Mouse (Mus musculus) midbrain, postnatal 0 days (tissue): Measurements from ENCODE around the gene Gm973. TPM values are rescaled to one million over a fixed set of nuclear protein-coding genes. Genes with fewer than 3 reads are reported as not detected.

ENCODE experiments used
- ATAC-seq: fragments of 200-750 bp; cut with Nextera tagmentation; 2 replicates; pipeline ENCODE4 v1.8.0; 2017; ENCODE audit warnings: moderate number of reproducible peaks, mild to moderate bottlenecking, moderate TSS enrichment, moderate library complexity; ENCODE audit not compliant: low FRiP score
- DNase-seq: peaks from one replicate; pipeline ENCODE4 v3.0.0-alpha.2; 2015; ENCODE audit warnings: low spot score
- H3K27ac ChIP-seq: fragments of 300-500 bp; sonication (generic); 2 replicates; pipeline ENCODE4 v1.5.1; 2014; ENCODE audit warnings: low read depth, mild to moderate bottlenecking, low read length, mixed read lengths
- H3K27me3 ChIP-seq: fragments of 300-500 bp; sonication (generic); 2 replicates; pipeline ENCODE4 v1.6.1; 2014; ENCODE audit warnings: low read length, control low read depth, mixed read lengths; ENCODE audit not compliant: insufficient read depth
- H3K36me3 ChIP-seq: fragments of 300-500 bp; sonication (generic); 2 replicates; pipeline ENCODE4 v1.6.1; 2014; ENCODE audit warnings: low read length, control low read depth, mixed read lengths; ENCODE audit not compliant: insufficient read depth
- H3K4me1 ChIP-seq: fragments of 300-500 bp; sonication (generic); 2 replicates; pipeline ENCODE4 v1.6.1; 2014; ENCODE audit warnings: mild to moderate bottlenecking, control low read depth, antibody characterized with exemption, low read length, mixed read lengths; ENCODE audit not compliant: insufficient read depth
- H3K4me2 ChIP-seq: fragments of 300-500 bp; sonication (generic); 2 replicates; pipeline ENCODE4 v1.6.1; 2014; ENCODE audit warnings: low read depth, mild to moderate bottlenecking, low read length, mixed read lengths; ENCODE audit not compliant: poor library complexity, severe bottlenecking
- H3K4me3 ChIP-seq: fragments of 300-500 bp; sonication (generic); 2 replicates; pipeline ENCODE4 v1.5.1; 2014; ENCODE audit warnings: low read depth, mild to moderate bottlenecking, low read length, moderate library complexity
- H3K9ac ChIP-seq: fragments of 300-500 bp; sonication (generic); replicated peaks from 2 replicates; pipeline ENCODE4 v1.6.1; 2014; ENCODE audit warnings: mild to moderate bottlenecking, low read length, moderate library complexity, mixed read lengths; ENCODE audit not compliant: poor library complexity, severe bottlenecking
- H3K9me3 ChIP-seq: fragments of 300-500 bp; sonication (generic); 2 replicates; pipeline ENCODE4 v1.6.1; 2016; ENCODE audit warnings: low read length, control low read depth
- CTCF ChIP-seq: IDR thresholded peaks from 2 replicates; pipeline ENCODE4 v1.5.1; 2016; ENCODE audit warnings: antibody characterized with exemption, mild to moderate bottlenecking
- WGBS: fragments of 180-500 bp; shearing (Covaris S2); extraction: QIAGEN DNeasy Blood & Tissue Kit; methylation state at CpG from one replicate; pipeline ENCODE4 v1.1.7; 2014; 5-methylcytosine and 5-hydroxymethylcytosine counted together
- polyA plus RNA-seq: library from polyadenylated mRNA; unstranded; fragments of >200 nt; fragmentation: Nextera tagmentation; extraction: Ambion mirVana; gene quantifications from 2 replicates; pipeline ENCODE4 v1.2.1, GENCODE M21; 2015
- total RNA-seq: library from RNA; depleted of rRNA; stranded (reverse); fragments of >200 nt; gene quantifications from 2 replicates; pipeline ENCODE4 v1.2.3, GENCODE M21; 2014

Gm973 gene
- total and polyA plus RNA-seq, 2 experiments from 2014 or later: 7.5 to 15.0 TPM

DNA sequence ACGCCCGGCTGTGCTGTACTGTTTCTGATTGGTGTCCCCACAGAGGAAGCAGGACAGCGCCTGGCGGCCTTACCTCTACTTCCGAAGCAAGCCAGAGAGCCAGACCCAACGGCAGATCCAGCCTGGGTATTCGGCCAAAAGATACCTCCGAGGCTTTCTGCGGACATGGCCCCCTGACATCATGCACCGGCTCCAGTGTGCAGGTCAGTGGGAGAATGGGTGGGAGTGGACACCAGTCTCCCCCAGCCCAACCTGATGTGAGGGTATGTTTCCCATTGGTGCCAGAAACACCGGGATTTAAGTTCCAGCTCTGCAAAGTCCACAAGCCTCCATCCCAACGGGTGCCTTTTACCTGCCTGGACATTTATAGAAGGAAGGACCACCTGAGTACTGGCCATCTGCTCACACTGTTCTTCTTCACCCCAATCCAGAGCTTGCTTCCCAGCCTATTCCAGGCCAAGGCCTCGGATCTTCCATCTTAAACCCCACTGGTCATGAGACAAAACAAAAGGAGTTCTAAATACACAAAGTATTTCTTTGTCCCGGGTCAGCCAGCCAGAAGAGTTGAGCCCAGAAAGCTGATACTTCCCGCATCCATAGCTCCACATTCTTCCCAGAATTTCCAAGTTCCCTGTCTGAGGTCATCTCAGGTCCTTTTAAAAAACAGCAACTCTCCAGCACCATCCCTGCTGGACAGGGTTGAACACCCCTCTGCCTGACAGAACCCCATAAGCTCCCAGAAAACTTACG, 25.4 kb downstream of the Gm973 start:
- Histone ChIP-seq H3K36me3 (no peaks in the 10 kb centered on the region), H3K9me3 (no peaks in the 10 kb centered on the region), H3K4me1 (no peaks in the 10 kb centered on the region), H3K4me2 (no peak overlapping the region), H3K27ac (no peak overlapping the region), H3K27me3 (no peaks in the 10 kb centered on the region), H3K4me3 (no peak overlapping the region), H3K9ac (no peak overlapping the region)
- DNase-seq (no peak), ATAC-seq (no peak)
- WGBS: 83% methylated on average over 16 of the region's 16 CpGs
- no peak for TF ChIP-seq CTCF

DNA sequence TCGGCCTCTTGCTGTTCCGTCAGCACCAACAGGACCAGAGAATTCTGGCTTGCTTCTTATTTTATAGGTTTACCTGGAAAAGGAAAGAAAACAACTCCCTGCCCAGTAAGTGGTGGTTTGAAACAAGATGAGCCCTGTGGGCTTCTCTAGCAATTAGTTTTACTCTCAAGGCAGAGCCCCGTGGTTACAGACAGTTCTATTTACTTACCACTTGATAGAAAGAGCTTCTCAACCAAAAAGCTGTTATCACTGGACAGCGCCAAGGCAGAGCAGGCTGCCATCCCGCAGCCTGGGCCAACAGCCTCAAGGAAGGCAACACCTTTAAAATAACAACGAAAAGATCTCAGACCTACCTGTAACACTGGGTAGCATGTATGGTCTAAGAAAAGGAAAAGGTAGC, 26.2 kb downstream of the Gm973 start:
- H3K9me3 ChIP-seq: no peaks in the 10 kb centered on the region
- H3K36me3 ChIP-seq: no peaks in the 10 kb centered on the region
- H3K27me3 ChIP-seq: no peaks in the 10 kb centered on the region
- no peaks in the 10 kb centered on the region for H3K4me1 ChIP-seq
- DNase-seq (no peak), ATAC-seq (no peak)
- H3K27ac ChIP-seq: no peak overlapping the region
- H3K4me3 ChIP-seq: no peak overlapping the region
- TF ChIP-seq CTCF: no peak
- WGBS: 79% methylated on average over 6 of the region's 6 CpGs
- H3K9ac ChIP-seq: no peak overlapping the region
- H3K4me2 ChIP-seq: no peak overlapping the region

DNA sequence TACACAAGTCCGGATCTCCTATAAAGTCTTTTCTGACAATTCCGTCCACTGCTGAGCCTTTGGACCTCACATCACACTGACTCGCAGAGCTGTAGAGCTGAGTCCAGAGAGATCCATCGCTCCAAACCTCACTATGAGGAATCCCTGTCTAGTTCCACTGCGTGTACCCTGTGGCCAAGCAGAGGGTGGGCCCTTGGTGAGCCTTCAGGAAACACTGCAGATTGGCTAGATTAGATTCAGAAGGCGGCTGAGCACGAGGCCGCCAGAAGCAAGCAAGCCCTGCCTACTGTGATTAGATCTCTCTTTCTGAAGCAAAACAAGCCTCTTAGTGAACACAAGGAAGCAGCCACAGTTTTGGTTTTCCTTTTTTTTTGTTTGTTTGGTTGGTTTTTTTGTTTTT, 27.8 kb downstream of the Gm973 start:
- H3K27me3 ChIP-seq: no peaks in the 10 kb centered on the region
- H3K4me1 ChIP-seq: no peaks in the 10 kb centered on the region
- DNase-seq: no peak
- TF ChIP-seq CTCF: no peak
- no peak overlapping the region for H3K9ac ChIP-seq
- ATAC-seq: no peak
- H3K36me3 ChIP-seq: no peaks in the 10 kb centered on the region
- H3K27ac ChIP-seq: no peak overlapping the region
- no peaks in the 10 kb centered on the region for H3K9me3 ChIP-seq
- H3K4me3 ChIP-seq: no peak overlapping the region
- 86% methylated on average over 8 of the region's 8 CpGs for WGBS
- no peak overlapping the region for H3K4me2 ChIP-seq

DNA sequence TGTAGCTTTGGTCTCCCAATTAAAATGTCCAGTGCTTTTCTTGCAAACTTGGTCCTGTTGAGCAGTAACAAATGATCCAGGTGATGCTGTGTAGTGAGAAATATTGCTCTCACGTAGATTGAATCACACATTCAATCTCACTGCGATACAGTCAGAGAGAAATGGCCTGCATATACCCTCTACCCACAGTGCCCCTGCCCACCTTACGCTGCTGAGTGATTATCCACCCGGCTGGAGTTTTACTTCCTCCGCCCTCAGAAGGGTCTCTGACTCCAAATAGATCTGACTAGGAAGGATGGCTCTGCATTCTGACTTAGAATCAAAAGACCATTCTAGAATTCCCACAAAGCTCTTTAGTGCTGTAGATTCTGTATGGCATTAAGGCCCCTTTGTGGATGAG, 32.4 kb downstream of the Gm973 start:
- WGBS: 77% methylated on average over 5 of the region's 5 CpGs
- no peaks in the 10 kb centered on the region for H3K9me3 ChIP-seq
- H3K27ac ChIP-seq: no peak overlapping the region
- DNase-seq (no peak), ATAC-seq (no peak)
- H3K9ac ChIP-seq: no peak overlapping the region
- no peaks in the 10 kb centered on the region for H3K27me3 ChIP-seq
- no peaks in the 10 kb centered on the region; the same call in 1 of the 2 replicates for H3K4me1 ChIP-seq
- H3K4me3 ChIP-seq: no peak overlapping the region
- H3K36me3 ChIP-seq: no peaks in the 10 kb centered on the region
- no peak for TF ChIP-seq CTCF
- no peak overlapping the region for H3K4me2 ChIP-seq

DNA sequence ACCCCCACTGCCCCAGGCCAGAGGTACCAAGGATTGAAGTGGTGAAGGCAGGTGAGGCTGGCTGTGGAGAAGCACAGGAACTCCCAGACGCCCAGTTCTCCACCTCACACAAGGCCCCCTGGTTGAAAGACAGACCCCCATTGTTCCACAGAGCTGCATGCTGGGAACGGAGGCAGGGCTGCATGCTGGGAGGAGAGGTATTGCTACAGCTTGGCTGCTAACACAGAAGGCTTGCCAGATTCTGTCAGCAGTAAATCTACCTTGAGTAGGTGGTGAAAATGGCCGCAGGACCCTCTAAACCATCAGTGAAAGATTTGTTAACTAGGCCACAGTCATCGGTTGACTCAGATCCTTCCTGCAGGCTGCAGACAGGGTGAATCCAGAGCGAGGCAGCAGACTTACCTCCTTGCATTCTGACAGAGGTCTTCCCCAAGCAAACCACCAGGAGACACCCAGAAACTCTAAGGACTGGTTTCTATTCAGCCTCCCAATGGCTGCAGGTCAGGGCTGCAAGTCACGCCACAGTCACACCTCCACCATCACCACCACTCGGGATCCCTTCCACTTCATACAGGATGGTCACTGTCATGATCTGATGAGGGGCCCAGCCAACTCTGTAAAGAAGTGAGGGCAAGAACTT, 33.1 kb downstream of the Gm973 start:
- no peaks in the 10 kb centered on the region for H3K27me3 ChIP-seq
- 70% methylated on average over 7 of the region's 7 CpGs for WGBS
- H3K27ac ChIP-seq: no peak overlapping the region
- no peak overlapping the region for H3K9ac ChIP-seq
- DNase-seq (no peak), ATAC-seq (no peak)
- no peaks in the 10 kb centered on the region for H3K9me3 ChIP-seq
- no peak overlapping the region for H3K4me2 ChIP-seq
- no peaks in the 10 kb centered on the region; the same call in 1 of the 2 replicates for H3K4me1 ChIP-seq
- H3K36me3 ChIP-seq: no peaks in the 10 kb centered on the region
- no peak overlapping the region for H3K4me3 ChIP-seq
- TF ChIP-seq CTCF: no peak

DNA sequence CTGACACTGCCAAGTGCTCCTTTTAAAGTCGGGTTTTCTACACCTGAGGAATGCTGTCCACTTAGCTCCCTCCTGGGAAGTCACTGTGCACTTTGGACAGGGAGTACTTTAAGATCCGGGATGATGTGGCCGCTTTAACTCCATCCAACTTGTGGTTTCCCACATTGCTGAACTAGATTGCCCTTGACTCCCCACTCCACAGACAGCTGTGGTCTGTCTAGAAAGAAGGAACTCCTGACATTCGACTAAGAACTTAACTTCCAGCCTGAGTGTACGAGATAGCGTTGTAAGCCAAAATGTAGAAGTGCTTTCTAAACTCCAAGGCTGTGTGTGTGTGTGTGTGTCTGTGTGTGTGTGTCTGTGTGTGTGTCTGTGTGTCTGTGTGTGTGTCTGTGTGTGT, 34.2 kb downstream of the Gm973 start:
- Histone ChIP-seq H3K9me3 (no peaks in the 10 kb centered on the region), H3K27me3 (no peaks in the 10 kb centered on the region), H3K4me3 (no peak overlapping the region), H3K27ac (no peak overlapping the region), H3K9ac (no peak overlapping the region), H3K4me1 (no peaks in the 10 kb centered on the region; the same call in 1 of the 2 replicates), H3K36me3 (no peaks in the 10 kb centered on the region), H3K4me2 (no peak overlapping the region)
- 79% methylated on average over 6 of the region's 6 CpGs for WGBS
- no peak for TF ChIP-seq CTCF
- ATAC-seq (no peak), DNase-seq (no peak)
